Mouse (Mus musculus): ENCODE data around the gene Ctr9. TPM values are rescaled to one million over a fixed set of nuclear protein-coding genes. Genes with fewer than 3 reads are reported as not detected.

Gene Ctr9
- polyA plus RNA-seq, 1 experiment from 2014 or later, result 88.1 TPM

DNA sequence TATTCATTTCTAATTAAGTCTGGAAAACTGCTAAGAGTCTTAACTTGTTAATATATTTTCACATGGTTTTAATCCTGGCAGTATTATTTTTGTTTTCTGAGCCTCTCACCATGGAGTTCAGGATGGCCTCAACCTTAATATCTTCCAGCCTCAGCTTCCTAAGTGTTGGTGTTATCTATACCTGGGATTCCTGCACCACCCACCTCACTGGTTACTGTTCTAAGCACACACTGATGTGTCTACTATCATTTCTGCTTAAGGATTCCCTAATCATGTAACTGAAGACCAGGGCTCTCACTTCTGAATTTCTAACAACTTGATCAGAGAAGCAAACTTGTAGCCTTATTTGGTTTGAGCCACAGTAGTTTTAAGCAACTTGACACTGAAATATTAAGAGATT lies 56.4 kb downstream of the Ctr9 start:
- no peak overlapping the region for H3K27ac ChIP-seq (replicated peaks; ENCODE audit: low read depth, low read length)
- no peaks in the 10 kb centered on the region for H3K9me3 ChIP-seq (replicated peaks; ENCODE audit: control insufficient read depth, low read length)
- no peak for DNase-seq (ENCODE audit: low spot score)
- H3K27me3 ChIP-seq (ENCODE audit: control insufficient read depth, insufficient read depth, low read length), result no peaks in the 10 kb centered on the region
- no peak overlapping the region for H3K4me3 ChIP-seq (ENCODE audit: low read depth, low read length)
- H3K36me3 ChIP-seq (replicated peaks; ENCODE audit: control insufficient read depth, insufficient read depth, low read depth, low read length), result peaks cover 4% of the 10 kb centered on the region
- no peak overlapping the region for H3K9ac ChIP-seq (replicated peaks; ENCODE audit: low read length)
- ATAC-seq (replicated peaks; ENCODE audit: insufficient number of reproducible peaks, low FRiP score, low TSS enrichment, low read depth), result no peak
- H3K4me2 ChIP-seq (ENCODE audit: low read depth, low read length), result no peak overlapping the region
- H3K4me1 ChIP-seq (ENCODE audit: control insufficient read depth, insufficient read depth, low read length), result no peaks in the 10 kb centered on the region

DNA sequence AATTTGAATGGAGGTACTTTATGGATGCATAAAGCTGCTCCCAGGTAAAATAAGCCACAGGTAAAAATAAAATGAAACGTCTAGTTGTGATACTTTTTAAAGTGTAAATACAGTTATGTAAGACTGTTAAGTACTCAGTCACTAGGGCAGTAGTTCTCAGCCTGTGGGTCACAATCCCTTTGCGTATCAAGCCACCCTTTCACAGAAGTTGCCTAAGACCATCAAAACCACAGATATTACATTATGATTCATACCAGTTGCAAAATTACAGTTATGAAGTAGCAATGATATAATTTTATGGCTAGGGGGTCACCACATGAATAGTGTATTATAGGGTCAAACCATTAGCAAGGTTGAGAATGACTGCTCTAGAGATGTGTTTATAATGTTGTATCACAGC lies 66.4 kb downstream of the Ctr9 start:
- Histone ChIP-seq H3K27ac (replicated peaks; ENCODE audit: low read depth, low read length) (no peak overlapping the region), H3K4me2 (ENCODE audit: low read depth, low read length) (no peak overlapping the region), H3K27me3 (ENCODE audit: control insufficient read depth, insufficient read depth, low read length) (no peaks in the 10 kb centered on the region), H3K36me3 (replicated peaks; ENCODE audit: control insufficient read depth, insufficient read depth, low read depth, low read length) (no peaks in the 10 kb centered on the region), H3K9ac (replicated peaks; ENCODE audit: low read length) (no peak overlapping the region), H3K9me3 (replicated peaks; ENCODE audit: control insufficient read depth, low read length) (no peaks in the 10 kb centered on the region), H3K4me3 (ENCODE audit: low read depth, low read length) (no peak overlapping the region), H3K4me1 (ENCODE audit: control insufficient read depth, insufficient read depth, low read length) (no peaks in the 10 kb centered on the region)
- 78% methylated on average over 2 of the region's 2 CpGs for WGBS
- no peak for ATAC-seq (replicated peaks; ENCODE audit: insufficient number of reproducible peaks, low FRiP score, low TSS enrichment, low read depth)
- no peak for DNase-seq (ENCODE audit: low spot score)

DNA sequence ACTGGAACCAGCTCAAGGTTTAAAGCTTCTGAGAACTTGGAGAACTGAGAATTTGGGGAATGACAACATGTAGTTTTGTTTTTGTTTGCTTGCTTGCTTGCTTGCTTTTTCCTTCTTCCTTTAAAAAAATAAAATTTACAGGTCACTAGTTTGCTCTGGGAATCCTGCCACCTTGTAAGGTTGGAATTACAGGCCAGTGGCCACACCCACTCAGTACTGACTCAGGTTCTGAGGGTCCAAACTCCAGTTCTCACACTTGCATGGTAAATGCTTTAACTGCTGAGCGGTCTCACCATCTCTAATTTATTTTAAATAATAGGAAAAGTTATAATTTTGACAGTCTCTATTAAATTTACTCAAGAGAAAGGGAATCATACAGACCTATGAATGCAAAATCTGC lies 69.4 kb downstream of the Ctr9 start:
- Histone ChIP-seq H3K27ac (replicated peaks; ENCODE audit: low read depth, low read length) (no peak overlapping the region), H3K4me3 (ENCODE audit: low read depth, low read length) (no peak overlapping the region), H3K9ac (replicated peaks; ENCODE audit: low read length) (no peak overlapping the region), H3K36me3 (replicated peaks; ENCODE audit: control insufficient read depth, insufficient read depth, low read depth, low read length) (no peaks in the 10 kb centered on the region), H3K4me2 (ENCODE audit: low read depth, low read length) (no peak overlapping the region), H3K27me3 (ENCODE audit: control insufficient read depth, insufficient read depth, low read length) (no peaks in the 10 kb centered on the region), H3K4me1 (ENCODE audit: control insufficient read depth, insufficient read depth, low read length) (no peaks in the 10 kb centered on the region), H3K9me3 (replicated peaks; ENCODE audit: control insufficient read depth, low read length) (no peaks in the 10 kb centered on the region)
- WGBS, result 95% methylated on average over 1 of the region's 1 CpGs
- ATAC-seq (replicated peaks; ENCODE audit: insufficient number of reproducible peaks, low FRiP score, low TSS enrichment, low read depth) (no peak), DNase-seq (ENCODE audit: low spot score) (no peak)

Other genes starting within 250 kb of the Ctr9 start
- 20.6 and 23.5 TPM in 2 replicates for gene Rnf141, start 184.5 kb upstream of the Ctr9 start, polyA plus RNA-seq (2014; fragmentation: Nextera tagmentation; extraction: Ambion mirVana)
- 0.41 and 1.2 TPM in 2 replicates for gene Lyve1, start 165.7 kb upstream of the Ctr9 start, polyA plus RNA-seq (2014; fragmentation: Nextera tagmentation; extraction: Ambion mirVana)
- gene Mrvi1, start 46.5 kb upstream of the Ctr9 start, polyA plus RNA-seq (2014; fragmentation: Nextera tagmentation; extraction: Ambion mirVana), result 1.7 and 2.5 TPM in 2 replicates
- gene Eif4g2, start 54.1 kb downstream of the Ctr9 start, polyA plus RNA-seq (2014; fragmentation: Nextera tagmentation; extraction: Ambion mirVana), result 1,788 and 1,988 TPM in 2 replicates